Mouse (Mus musculus) heart, embryonic 15.5 days (tissue): Measurements from ENCODE around the gene Lrrc8a. TPM values are rescaled to one million over a fixed set of nuclear protein-coding genes. Genes with fewer than 3 reads are reported as not detected.

Experiments used
- ATAC-seq: fragments of 200-750 bp; cut with Nextera tagmentation; replicated peaks from 2 replicates; pipeline ENCODE4 v1.8.0; 2017; ENCODE audit warnings: low read depth, moderate TSS enrichment; ENCODE audit not compliant: insufficient number of reproducible peaks, insufficient read depth, low FRiP score
- H3K27ac ChIP-seq: fragments of 300-500 bp; sonication (generic); 2 replicates; pipeline ENCODE4 v1.5.1; 2015; ENCODE audit warnings: mild to moderate bottlenecking, inconsistent platforms
- H3K27me3 ChIP-seq: fragments of 300-500 bp; sonication (generic); 2 replicates; pipeline ENCODE4 v1.6.1; 2015; ENCODE audit warnings: inconsistent platforms
- H3K36me3 ChIP-seq: fragments of 300-500 bp; sonication (generic); 2 replicates; pipeline ENCODE4 v1.6.1; 2015; ENCODE audit warnings: mild to moderate bottlenecking, inconsistent platforms
- H3K4me1 ChIP-seq: fragments of 300-500 bp; sonication (generic); replicated peaks from 2 replicates; pipeline ENCODE4 v1.6.1; 2015; ENCODE audit warnings: inconsistent platforms
- H3K4me2 ChIP-seq: fragments of 300-500 bp; sonication (generic); 2 replicates; pipeline ENCODE4 v1.6.1; 2015; ENCODE audit warnings: inconsistent platforms, mild to moderate bottlenecking, moderate library complexity
- H3K4me3 ChIP-seq: fragments of 300-500 bp; sonication (generic); 2 replicates; pipeline ENCODE4 v1.5.1; 2015; ENCODE audit warnings: mild to moderate bottlenecking, inconsistent platforms
- H3K9ac ChIP-seq: fragments of 300-500 bp; sonication (generic); 2 replicates; pipeline ENCODE4 v1.6.1; 2015; ENCODE audit warnings: mild to moderate bottlenecking, inconsistent platforms
- H3K9me3 ChIP-seq: fragments of 300-500 bp; sonication (generic); replicated peaks from 2 replicates; pipeline ENCODE4 v1.6.1; 2016; ENCODE audit warnings: inconsistent platforms
- WGBS: fragments of 180-500 bp; shearing (Covaris S2); methylation state at CpG from one replicate; pipeline ENCODE4 v1.1.7; 2015; ENCODE audit warnings: mixed read lengths; 5-methylcytosine and 5-hydroxymethylcytosine counted together
- polyA plus RNA-seq: library from polyadenylated mRNA; unstranded; fragments of >200 nt; fragmentation: Nextera tagmentation; extraction: Ambion mirVana; gene quantifications from 2 replicates; pipeline ENCODE4 v1.2.1, GENCODE M21; 2015

Lrrc8a gene
- polyA plus RNA-seq, 1 experiment from 2014 or later: 37.7 TPM

DNA sequence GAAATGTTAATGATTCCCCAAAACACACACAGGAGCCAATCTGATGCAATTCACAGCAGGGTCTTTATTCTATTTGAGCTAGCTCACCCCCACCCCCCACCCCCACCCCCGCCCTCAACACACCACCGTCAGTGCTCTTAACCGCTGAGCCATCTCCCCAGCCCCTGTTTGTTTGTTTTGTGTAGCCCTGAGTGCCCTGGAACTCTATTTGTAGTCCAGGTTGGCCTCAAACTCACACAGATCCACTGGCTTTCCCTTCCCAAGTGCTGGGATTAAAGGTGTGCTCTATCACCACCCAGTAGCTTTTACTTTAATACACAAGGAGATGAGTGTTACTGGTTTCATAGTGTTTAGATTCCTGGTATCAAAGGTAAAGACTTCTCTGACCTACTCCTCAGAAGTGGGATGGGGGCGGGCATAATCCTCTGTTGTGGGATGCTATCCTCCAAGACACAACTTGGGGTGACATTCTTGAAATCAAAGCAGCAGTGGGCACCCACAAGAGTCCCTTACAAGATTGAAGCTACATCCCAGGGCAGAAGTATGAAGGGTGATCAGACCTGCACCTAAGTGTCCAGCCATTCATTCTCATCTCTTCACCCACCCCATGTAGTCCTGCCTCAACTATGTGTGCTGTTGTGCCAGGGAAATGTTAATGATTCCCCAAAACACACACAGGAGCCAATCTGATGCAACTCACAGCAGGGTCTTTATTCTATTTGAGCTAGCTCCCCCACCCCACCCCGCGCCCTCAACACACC lies 25.9 kb upstream of the Lrrc8a start:
- H3K27ac ChIP-seq: no peak overlapping the region
- no peak overlapping the region for H3K4me3 ChIP-seq
- no peak overlapping the region for H3K4me2 ChIP-seq
- no peak for ATAC-seq
- no peaks in the 10 kb centered on the region for H3K27me3 ChIP-seq
- no peaks in the 10 kb centered on the region for H3K9me3 ChIP-seq
- no peaks in the 10 kb centered on the region for H3K36me3 ChIP-seq
- peaks cover 2% of the 10 kb centered on the region for H3K4me1 ChIP-seq
- no peak overlapping the region for H3K9ac ChIP-seq
- WGBS: 74% methylated on average over 6 of the region's 6 CpGs

DNA sequence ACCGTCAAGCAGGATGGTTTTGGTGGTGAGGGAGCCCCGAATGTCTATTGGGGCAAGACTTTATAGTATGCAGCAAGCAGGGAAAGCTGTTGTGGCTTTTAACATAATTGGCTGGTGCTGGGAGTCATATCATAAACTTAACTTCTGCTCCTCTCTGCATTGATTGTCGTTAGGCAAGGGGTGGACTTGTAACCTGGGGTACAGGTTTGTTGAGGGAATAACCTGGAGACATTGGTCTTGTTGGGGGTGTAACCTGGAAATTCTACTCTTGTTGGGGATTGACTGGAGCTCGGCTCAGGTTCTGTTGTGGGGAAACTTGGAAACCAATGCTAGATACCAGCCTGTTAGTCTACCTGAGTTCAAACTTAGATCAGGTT lies 25.4 kb upstream of the Lrrc8a start:
- no peaks in the 10 kb centered on the region for H3K27me3 ChIP-seq
- H3K9ac ChIP-seq: no peak overlapping the region
- WGBS: 68% methylated on average over 4 of the region's 4 CpGs
- no peak for ATAC-seq
- H3K4me1 ChIP-seq: no peaks in the 10 kb centered on the region
- H3K36me3 ChIP-seq: no peaks in the 10 kb centered on the region
- H3K4me2 ChIP-seq: no peak overlapping the region
- H3K9me3 ChIP-seq: no peaks in the 10 kb centered on the region
- no peak overlapping the region for H3K27ac ChIP-seq
- no peak overlapping the region for H3K4me3 ChIP-seq

DNA sequence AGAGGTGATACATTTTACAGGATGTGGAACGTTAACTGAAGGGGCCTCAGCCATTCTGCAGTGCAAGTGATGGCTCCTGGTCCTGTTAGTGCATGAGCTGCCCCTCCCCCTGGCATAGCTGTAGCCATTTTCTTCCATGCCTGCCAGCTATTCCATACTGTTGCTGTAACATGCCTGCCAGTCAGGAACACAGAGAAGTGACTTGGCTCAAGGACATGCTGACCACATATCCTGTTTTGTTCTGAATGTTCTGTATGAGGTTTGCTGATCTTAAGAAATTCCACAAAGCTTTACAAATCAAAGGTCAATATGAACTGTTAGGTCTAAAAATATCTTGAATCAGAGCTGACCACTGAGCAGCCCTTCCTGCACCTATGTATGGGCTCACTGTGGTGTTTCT lies 24.6 kb upstream of the Lrrc8a start:
- H3K9me3 ChIP-seq: no peaks in the 10 kb centered on the region
- ATAC-seq: no peak
- no peak overlapping the region for H3K9ac ChIP-seq

DNA sequence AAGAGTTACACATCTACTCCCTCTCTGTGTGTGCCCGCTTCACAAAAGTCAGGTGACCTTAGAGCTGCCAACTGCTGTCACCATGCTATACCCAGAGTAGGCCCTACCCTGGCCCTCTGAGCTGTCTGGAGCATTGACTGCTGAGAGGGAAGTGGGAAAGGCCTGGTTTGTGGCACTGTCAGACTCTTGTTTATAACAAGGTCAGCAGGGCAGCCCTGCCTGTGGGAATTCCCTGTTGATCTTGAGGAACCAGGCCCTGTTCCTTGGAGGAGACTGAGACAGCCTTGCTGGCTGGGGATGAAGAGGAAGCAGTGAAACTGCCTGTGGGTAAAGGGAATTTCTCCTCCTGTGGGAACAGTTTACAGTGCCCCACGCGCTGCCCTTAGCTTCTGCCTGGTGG lies 22.8 kb upstream of the Lrrc8a start:
- no peaks in the 10 kb centered on the region for H3K9me3 ChIP-seq
- H3K4me2 ChIP-seq: no peak overlapping the region
- H3K27ac ChIP-seq: no peak overlapping the region
- no peaks in the 10 kb centered on the region for H3K27me3 ChIP-seq
- H3K4me3 ChIP-seq: no peak overlapping the region
- 89% methylated on average over 3 of the region's 3 CpGs for WGBS
- ATAC-seq: no peak
- H3K4me1 ChIP-seq: no peaks in the 10 kb centered on the region
- no peaks in the 10 kb centered on the region for H3K36me3 ChIP-seq
- no peak overlapping the region for H3K9ac ChIP-seq

More for the DNA sequence above, 24.6 kb upstream of the Lrrc8a start:
- no peak overlapping the region for H3K4me2 ChIP-seq
- no peak overlapping the region for H3K27ac ChIP-seq
- WGBS: 74% methylated on average over 1 of the region's 1 CpGs
- H3K36me3 ChIP-seq: no peaks in the 10 kb centered on the region
- H3K4me1 ChIP-seq: no peaks in the 10 kb centered on the region
- H3K27me3 ChIP-seq: no peaks in the 10 kb centered on the region
- H3K4me3 ChIP-seq: no peak overlapping the region

DNA sequence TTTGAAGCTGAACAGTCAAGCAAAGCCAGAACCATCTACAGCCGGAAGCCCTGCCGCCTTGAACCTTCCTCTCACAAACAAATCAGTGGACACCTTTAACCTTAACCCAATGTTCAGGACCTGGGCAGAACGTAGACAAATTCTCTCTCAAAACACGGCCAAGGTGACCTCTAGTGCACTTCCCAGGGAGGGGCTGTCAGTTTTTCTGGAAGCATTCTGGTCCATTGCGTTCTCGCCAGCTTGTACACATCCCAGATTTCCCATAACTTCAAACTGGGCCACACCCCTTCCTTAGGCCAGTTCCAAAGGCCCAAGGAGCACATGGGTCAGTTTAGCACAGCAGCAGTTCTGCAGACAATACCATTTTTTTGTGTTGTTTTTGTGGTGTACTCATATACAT lies 22.0 kb upstream of the Lrrc8a start:
- no peaks in the 10 kb centered on the region for H3K36me3 ChIP-seq
- no peaks in the 10 kb centered on the region for H3K27me3 ChIP-seq
- H3K4me2 ChIP-seq: no peak overlapping the region
- 68% methylated on average over 6 of the region's 6 CpGs for WGBS
- H3K27ac ChIP-seq: no peak overlapping the region
- no peak overlapping the region for H3K9ac ChIP-seq
- H3K4me1 ChIP-seq: no peaks in the 10 kb centered on the region
- ATAC-seq: no peak
- no peak overlapping the region for H3K4me3 ChIP-seq
- no peaks in the 10 kb centered on the region for H3K9me3 ChIP-seq

DNA sequence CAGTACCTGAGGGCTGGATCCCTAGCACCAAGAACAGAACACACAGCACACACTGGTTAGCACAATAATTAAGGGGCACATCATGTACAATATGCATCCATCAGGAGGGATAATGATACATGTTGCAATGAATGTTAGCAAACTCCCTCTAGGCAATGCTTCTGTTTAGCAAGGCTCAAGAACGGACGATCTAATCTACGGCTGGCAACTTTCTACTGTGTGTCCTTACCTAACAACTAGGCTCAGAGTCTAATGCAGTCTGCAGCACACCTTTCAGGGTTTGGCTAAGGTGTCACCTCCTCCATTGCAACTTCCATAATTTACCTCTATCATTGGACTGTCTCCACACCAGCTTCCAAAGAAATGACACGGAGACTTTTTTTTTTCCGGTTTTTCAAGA lies 21.2 kb upstream of the Lrrc8a start:
- whole genome bisulfite sequencing: 93% methylated on average over 5 of the region's 5 CpGs
- H3K4me3 ChIP-seq: no peak overlapping the region

DNA sequence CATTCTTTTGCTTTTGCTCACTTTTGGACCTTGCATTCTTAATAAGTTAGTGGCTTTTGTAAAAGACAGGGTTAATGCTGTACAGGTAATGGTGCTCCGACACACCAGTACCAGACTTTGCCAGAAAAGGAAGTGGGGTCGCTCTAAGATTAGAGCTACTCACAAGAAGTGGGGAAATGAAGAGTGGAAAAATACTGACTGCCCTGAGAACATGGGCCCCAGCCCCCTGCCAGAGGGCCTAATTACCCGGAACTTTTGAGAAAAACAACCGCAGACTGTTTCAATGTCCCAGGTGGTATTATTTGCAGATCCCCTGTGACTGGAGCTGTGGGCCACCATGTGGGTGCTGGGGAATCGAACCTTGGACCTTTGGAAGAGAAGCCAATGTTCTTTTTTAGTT lies 1.9 kb upstream of the Lrrc8a start:
- Histone ChIP-seq H3K9ac (no peak overlapping the region), H3K27me3 (no peaks in the 10 kb centered on the region), H3K4me1 (peaks cover 29% of the 10 kb centered on the region), H3K9me3 (0 out of 2 replicates have a peak, but pooled peaks cover 2% of the 10 kb centered on the region), H3K4me3 (no peak overlapping the region), H3K4me2 (no peak overlapping the region), H3K27ac (no peak overlapping the region), H3K36me3 (peaks cover 3% of the 10 kb centered on the region; the same call in 1 of the 2 replicates)
- no peak for ATAC-seq
- WGBS: 73% methylated on average over 5 of the region's 5 CpGs

More for the DNA sequence above, 21.2 kb upstream of the Lrrc8a start:
- Histone ChIP-seq H3K27me3 (no peaks in the 10 kb centered on the region), H3K4me2 (no peak overlapping the region), H3K9ac (no peak overlapping the region), H3K9me3 (no peaks in the 10 kb centered on the region), H3K36me3 (no peaks in the 10 kb centered on the region), H3K27ac (no peak overlapping the region), H3K4me1 (no peaks in the 10 kb centered on the region)
- ATAC-seq: no peak

DNA sequence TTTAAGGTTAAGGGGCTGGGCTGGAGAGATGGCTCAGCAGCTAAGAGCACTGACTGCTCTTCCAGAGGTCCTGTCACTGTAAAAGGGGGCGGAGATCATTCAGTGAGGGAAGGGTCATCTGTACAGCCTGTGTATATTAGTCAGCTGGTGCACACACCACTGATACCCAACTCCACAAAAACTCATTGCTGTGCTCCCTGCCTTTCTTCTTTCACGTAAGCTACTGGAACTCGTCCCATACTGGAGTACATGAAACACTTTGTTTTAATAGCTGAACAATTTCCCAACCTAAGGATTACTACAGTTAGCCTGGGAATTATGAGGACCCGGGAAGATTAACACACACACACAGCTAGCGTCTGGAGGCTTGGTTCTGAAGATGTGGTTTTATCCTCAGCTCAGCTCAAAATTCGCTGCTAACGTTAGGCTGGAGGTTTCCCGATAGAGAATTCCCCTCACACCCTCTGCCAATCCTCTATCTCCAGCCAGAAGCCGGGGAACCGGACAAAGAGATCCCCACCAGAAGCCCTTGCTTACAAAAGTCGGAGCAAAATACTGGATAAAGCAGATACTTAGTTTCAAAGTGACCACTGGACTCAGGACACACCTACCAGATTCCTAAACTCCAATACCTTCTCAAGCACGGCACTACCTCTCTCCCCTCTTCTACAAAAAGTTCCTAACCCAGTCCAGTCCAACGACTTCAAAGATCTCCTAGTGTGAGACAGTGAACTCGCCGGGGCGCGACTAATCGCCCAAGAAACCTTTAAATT lies 903 bp upstream of the Lrrc8a start:
- H3K27me3 ChIP-seq: no peaks in the 10 kb centered on the region
- H3K4me3 ChIP-seq: peak overlapping the region; percentile 89
- peak overlapping the region; percentile 77 for H3K9ac ChIP-seq
- H3K4me2 ChIP-seq: peak overlapping the region; percentile 83
- H3K27ac ChIP-seq: peak overlapping the region; percentile 96
- no peaks in the 10 kb centered on the region for H3K9me3 ChIP-seq
- 1% methylated on average over 18 of the region's 18 CpGs for WGBS
- ATAC-seq: no peak
- H3K4me1 ChIP-seq: peaks cover 40% of the 10 kb centered on the region
- H3K36me3 ChIP-seq: peaks cover 11% of the 10 kb centered on the region; the same call in 1 of the 2 replicates

DNA sequence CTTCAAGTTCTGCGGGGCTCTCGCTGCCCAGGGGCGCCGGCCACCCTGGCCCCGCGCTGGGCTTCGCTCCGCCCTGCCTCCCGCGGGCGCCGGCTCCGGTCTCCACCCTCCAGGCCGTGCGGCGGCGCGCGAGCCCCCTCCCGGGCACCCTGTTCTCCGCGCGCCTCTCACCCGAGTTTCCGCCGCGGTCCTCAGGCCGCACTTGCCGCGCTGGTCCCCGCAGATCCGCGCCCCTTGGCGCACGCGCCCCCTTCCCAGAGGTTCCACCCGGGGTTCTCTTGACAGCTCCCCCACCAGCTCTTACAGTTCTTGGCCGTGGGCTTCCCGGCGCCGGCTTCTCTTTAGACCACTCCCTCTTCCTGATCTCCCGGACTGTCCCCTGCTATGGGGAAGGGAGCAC lies 366 bp downstream of the Lrrc8a start:
- peak; percentile 78 for ATAC-seq
- peak overlapping the region; percentile 83 for H3K4me2 ChIP-seq
- H3K27me3 ChIP-seq: no peaks in the 10 kb centered on the region
- H3K27ac ChIP-seq: peak overlapping the region; percentile 96
- peaks cover 11% of the 10 kb centered on the region; the same call in 1 of the 2 replicates for H3K36me3 ChIP-seq
- H3K9me3 ChIP-seq: no peaks in the 10 kb centered on the region
- WGBS: under 1% methylated on average over 42 of the region's 42 CpGs
- H3K4me3 ChIP-seq: peak overlapping the region; percentile 89
- peak overlapping the region; percentile 92 for H3K9ac ChIP-seq
- H3K4me1 ChIP-seq: peaks cover 52% of the 10 kb centered on the region

DNA sequence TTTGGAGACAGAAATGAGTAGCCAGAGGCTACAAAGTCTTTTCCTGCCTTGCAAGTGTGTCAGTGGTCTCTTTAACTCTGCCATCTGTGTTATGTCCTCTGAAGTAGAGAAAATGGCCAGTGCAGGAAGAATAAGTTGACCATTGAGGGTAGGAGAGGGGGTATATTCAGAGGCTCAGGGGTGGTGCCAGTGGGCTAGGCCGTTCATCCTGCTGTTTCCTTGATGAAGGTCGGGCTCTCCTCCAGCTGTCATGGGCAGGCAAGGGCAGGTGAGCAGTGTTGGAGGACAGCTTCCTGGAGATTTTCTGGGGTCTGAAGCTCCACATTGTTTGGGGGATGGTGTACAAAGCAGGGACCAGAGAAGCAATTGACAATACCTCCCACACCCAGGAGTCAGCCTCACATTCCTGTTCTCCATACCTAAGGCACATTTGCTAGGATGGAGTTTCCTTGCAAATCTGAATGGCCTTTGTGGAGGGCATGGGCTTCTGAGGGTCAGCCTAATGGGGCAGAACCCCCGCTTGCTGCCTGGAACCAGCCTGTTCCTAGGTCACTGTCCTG lies 1.5 kb downstream of the Lrrc8a start:
- Histone ChIP-seq H3K4me3 (peak overlapping the region; percentile 89), H3K27ac (peak overlapping the region; percentile 96), H3K9ac (peak overlapping the region; percentile 92), H3K36me3 (peaks cover 20% of the 10 kb centered on the region; the same call in 1 of the 2 replicates), H3K4me2 (peak overlapping the region; percentile 83), H3K9me3 (no peaks in the 10 kb centered on the region), H3K27me3 (no peaks in the 10 kb centered on the region), H3K4me1 (peaks cover 60% of the 10 kb centered on the region)
- WGBS: 57% methylated on average over 3 of the region's 3 CpGs
- ATAC-seq: no peak

DNA sequence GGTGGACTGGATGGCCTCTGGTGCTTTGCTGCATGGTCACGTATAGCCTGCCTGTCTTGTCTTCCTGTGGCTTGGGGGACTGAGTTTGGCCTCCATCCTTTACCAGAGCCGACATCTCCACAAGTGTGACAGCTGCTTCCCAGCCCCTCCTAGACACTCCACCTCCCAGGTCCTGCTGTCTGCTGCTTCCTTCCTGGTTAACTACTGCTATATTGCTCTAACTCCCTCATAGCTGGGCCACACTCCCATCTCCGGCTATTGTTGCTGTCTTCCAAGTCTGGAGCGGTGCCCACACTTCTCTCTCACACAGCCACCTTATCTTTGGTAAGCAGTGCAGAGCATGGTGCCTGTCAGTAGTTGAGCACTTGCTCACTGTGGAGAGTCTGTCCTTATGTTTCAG lies 2.3 kb downstream of the Lrrc8a start:
- H3K27ac ChIP-seq: peak overlapping the region; percentile 96
- 19% methylated on average over 4 of the region's 4 CpGs for WGBS
- H3K9me3 ChIP-seq: no peaks in the 10 kb centered on the region
- H3K4me3 ChIP-seq: peak overlapping the region; percentile 89
- peaks cover 63% of the 10 kb centered on the region for H3K4me1 ChIP-seq
- peak; percentile 30 for ATAC-seq
- H3K27me3 ChIP-seq: no peaks in the 10 kb centered on the region
- peaks cover 28% of the 10 kb centered on the region for H3K36me3 ChIP-seq
- peak overlapping the region; percentile 20; the same call in 1 of the 2 replicates for H3K9ac ChIP-seq
- H3K4me2 ChIP-seq: peak overlapping the region; percentile 83
